Mouse (Mus musculus) fat pad, adult 2 months (tissue): ENCODE data around the gene Smap1.
"Not testable (repeated sequence)": the region's sequence is repeated elsewhere in the genome, so short reads cannot be mapped to it uniquely, and the experiment has no call there.

Experiments
- DNase-seq: peaks from one replicate; pipeline ENCODE4 v3.0.0-alpha.2; 2011; ENCODE audit warnings: low read depth, low spot score; ENCODE audit errors: extremely low read depth

Smap1 gene

GRCm38 (mm10) chr1:23921711-23922529 lies at the start of gene Smap1:
Smap1 (minus strand) TSS chr1:23922317.
- no peak for DNase-seq

GRCm38 (mm10) chr1:23971159-23971558 lies 49.0 kb upstream of the Smap1 start:
- not testable (repeated sequence) for DNase-seq

GRCm38 (mm10) chr1:23968027-23968725 lies 46.1 kb upstream of the Smap1 start:
- DNase-seq, result no peak

- DNase-seq, result no peak
These were observed 44.1 kb upstream of the Smap1 start for GRCm38 (mm10) chr1:23966226-23966625.

- no peak for DNase-seq
These were observed 37.3 kb upstream of the Smap1 start for GRCm38 (mm10) chr1:23959415-23959732.

- no peak for DNase-seq
These were observed 36.7 kb upstream of the Smap1 start for GRCm38 (mm10) chr1:23958668-23959414.

GRCm38 (mm10) chr1:23958101-23958500 lies 36.0 kb upstream of the Smap1 start:
- DNase-seq, result no peak

GRCm38 (mm10) chr1:23955539-23955938 lies 33.4 kb upstream of the Smap1 start:
- DNase-seq, result no peak

- no peak for DNase-seq
These were observed 31.8 kb upstream of the Smap1 start for GRCm38 (mm10) chr1:23953921-23954320.

GRCm38 (mm10) chr1:23948778-23949699 lies 26.9 kb upstream of the Smap1 start:
- DNase-seq, result no peak

- DNase-seq, result no peak
These were observed 26.2 kb upstream of the Smap1 start for GRCm38 (mm10) chr1:23948290-23948689.

- DNase-seq, result no peak
These were observed 22.0 kb upstream of the Smap1 start for GRCm38 (mm10) chr1:23944076-23944475.

GRCm38 (mm10) chr1:23943146-23943940 lies 21.2 kb upstream of the Smap1 start:
- no peak for DNase-seq

GRCm38 (mm10) chr1:23935408-23935762 lies 13.3 kb upstream of the Smap1 start:
- DNase-seq, result no peak

- DNase-seq, result no peak
These were observed 12.7 kb upstream of the Smap1 start for GRCm38 (mm10) chr1:23934669-23935407.

GRCm38 (mm10) chr1:23929410-23929809 lies 7.3 kb upstream of the Smap1 start:
- no peak for DNase-seq

GRCm38 (mm10) chr1:23928371-23928770 lies 6.3 kb upstream of the Smap1 start:
- no peak for DNase-seq

- no peak for DNase-seq
These were observed 1.9 kb upstream of the Smap1 start for GRCm38 (mm10) chr1:23923779-23924708.
